Mouse (Mus musculus) neural tube, postnatal 0 days (tissue): Measurements from ENCODE around the gene Coa3. TPM values are rescaled to one million over a fixed set of nuclear protein-coding genes. Genes with fewer than 3 reads are reported as not detected.

Experiments
- polyA plus RNA-seq: library from polyadenylated mRNA; unstranded; fragments of >200 nt; fragmentation: Nextera tagmentation; extraction: Ambion mirVana; gene quantifications from 2 replicates; pipeline ENCODE4 v1.2.1, GENCODE M21; 2015

The Coa3 gene
- 229 and 252 TPM in 2 replicates for polyA plus RNA-seq

GRCm38 (mm10) chr11:101278223-101279192 lies at the start of gene Coa3, which contains the start of gene Cntd1:
Gene Coa3 (minus strand): TSS chr11:101279114.
Gene Cntd1 (plus strand): TSS chr11:101279012.

DNA sequence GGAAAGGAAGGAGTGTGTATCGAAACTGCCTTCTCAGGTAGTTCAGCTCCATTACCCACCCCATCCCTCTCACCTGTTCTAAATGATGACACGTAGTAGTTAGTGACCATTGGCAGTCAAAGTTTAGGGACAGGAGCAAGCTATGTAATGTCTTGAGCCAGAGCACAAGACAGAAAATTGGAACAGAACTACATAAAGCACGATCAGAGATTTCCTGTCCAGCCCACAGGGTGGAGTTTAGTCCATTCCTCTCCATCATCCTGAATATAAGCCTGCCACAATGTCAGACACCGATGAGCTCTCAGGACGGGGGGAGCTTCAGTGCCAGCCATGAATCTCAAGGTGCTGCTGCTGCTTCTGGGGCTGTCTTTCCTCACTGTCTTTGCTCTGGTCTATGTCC lies 45.8 kb upstream of the Coa3 start, which contains the start of gene Aoc2:
Aoc2 (plus strand) TSS at position 301 of the 400 bp plus-strand sequence.

DNA sequence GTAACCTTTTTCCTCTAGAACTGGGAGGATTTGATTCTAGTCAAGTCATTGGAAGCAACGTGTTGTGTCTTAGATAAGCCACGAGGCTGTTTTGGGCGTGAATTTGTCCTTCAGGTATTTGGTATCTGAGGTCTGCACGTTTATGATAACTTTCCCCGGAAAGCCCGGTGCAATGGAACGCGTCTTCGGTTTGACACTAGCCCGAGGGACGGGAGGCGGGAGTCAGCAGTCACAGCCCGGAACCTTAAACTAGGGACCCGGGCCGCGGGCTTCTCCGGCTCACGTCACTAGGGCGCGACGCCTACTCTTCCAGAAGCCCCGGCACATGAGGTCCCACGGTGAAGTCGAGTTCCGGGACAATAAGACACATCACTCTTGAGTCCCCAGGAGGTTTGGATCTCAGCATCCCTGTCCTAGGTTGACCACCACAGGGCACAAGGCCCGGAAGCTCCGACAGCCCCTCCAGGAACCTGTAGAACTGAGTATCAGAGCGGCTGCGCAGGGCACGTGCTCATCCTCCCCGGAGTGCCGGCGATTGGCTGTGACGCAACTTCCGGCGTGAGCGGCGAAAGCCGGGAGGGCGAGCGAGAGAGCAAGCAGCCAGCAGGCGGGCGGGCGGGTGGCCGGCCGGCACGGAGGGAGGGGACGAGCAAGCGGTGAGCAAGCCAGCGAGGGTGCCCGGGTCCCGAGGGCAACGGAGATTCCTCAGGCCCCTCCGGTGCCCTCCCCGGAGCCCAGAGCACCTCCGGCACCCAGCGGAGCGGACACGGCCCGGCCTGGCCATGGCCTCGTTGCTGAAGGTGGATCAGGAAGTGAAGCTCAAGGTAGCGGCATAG lies 37.0 kb upstream of the Coa3 start, which contains the start of gene Psme3:
Psme3 (plus strand) TSS at position 549 of the 836 bp plus-strand sequence.

GRCm38 (mm10) chr11:101302004-101302798 lies 23.3 kb upstream of the Coa3 start, which contains the start of gene Becn1:
Gene Becn1 (minus strand): TSS chr11:101302286.

GRCm38 (mm10) chr11:101259948-101260825 lies 18.7 kb downstream of the Coa3 start, which contains the start of gene Wnk4:
Gene Wnk4 (plus strand): TSS chr11:101260567.

GRCm38 (mm10) chr11:101253613-101254389 lies 25.1 kb downstream of the Coa3 start, which contains the start of gene Vps25:
Gene Vps25 (plus strand): TSS chr11:101253707.

GRCm38 (mm10) chr11:101245855-101246701 lies 32.8 kb downstream of the Coa3 start, which contains the start of gene Ramp2:
Gene Ramp2 (plus strand): TSS chr11:101246028.

Other genes with a start within 250 kb of the Coa3 start
- 12.8 and 12.9 TPM in 2 replicates for gene Naglu, start 209.1 kb downstream of the Coa3 start, polyA plus RNA-seq
- 0.18 and 0.28 TPM in 2 replicates for gene Hsd17b1, start 200.7 kb downstream of the Coa3 start, polyA plus RNA-seq
- 30.7 and 32.2 TPM in 2 replicates for gene Coasy, start 196.5 kb downstream of the Coa3 start, polyA plus RNA-seq
- gene Mlx, start 191.8 kb downstream of the Coa3 start, polyA plus RNA-seq: 66.4 and 68.3 TPM in 2 replicates
- gene Psmc3ip, start 183.7 kb downstream of the Coa3 start, polyA plus RNA-seq: 11.4 and 15.9 TPM in 2 replicates
- gene Retreg3, start 159.2 kb downstream of the Coa3 start, polyA plus RNA-seq: 21.0 and 22.1 TPM in 2 replicates
- 61.3 and 65.4 TPM in 2 replicates for gene Tubg1, start 159.2 kb downstream of the Coa3 start, polyA plus RNA-seq
- gene Tubg2, start 123.2 kb downstream of the Coa3 start, polyA plus RNA-seq: 62.5 and 67.4 TPM in 2 replicates
- gene Cntnap1, start 108.6 kb downstream of the Coa3 start, polyA plus RNA-seq: 13.6 and 14.3 TPM in 2 replicates
- gene Plekhh3, start 107.8 kb downstream of the Coa3 start, polyA plus RNA-seq: 7.9 and 10.5 TPM in 2 replicates
- 0.56 and 1.0 TPM in 2 replicates for gene Ccr10, start 103.7 kb downstream of the Coa3 start, polyA plus RNA-seq
- 21.5 and 25.4 TPM in 2 replicates for gene Ezh1, start 52.7 kb downstream of the Coa3 start, polyA plus RNA-seq
- 143 and 155 TPM in 2 replicates for gene Ramp2, start 33.1 kb downstream of the Coa3 start, polyA plus RNA-seq
- gene Vps25, start 25.4 kb downstream of the Coa3 start, polyA plus RNA-seq: 129 and 133 TPM in 2 replicates
- 5.9 and 6.4 TPM in 2 replicates for gene Wnk4, start 18.5 kb downstream of the Coa3 start, polyA plus RNA-seq
- 0.48 and 1.0 TPM in 2 replicates for gene Cntd1, start 102 bp downstream of the Coa3 start, polyA plus RNA-seq
- 131 and 140 TPM in 2 replicates for gene Becn1, start 23.2 kb upstream of the Coa3 start, polyA plus RNA-seq
- gene Psme3, start 37.1 kb upstream of the Coa3 start, polyA plus RNA-seq: 80.5 and 81.0 TPM in 2 replicates
- 0.46 and 0.64 TPM in 2 replicates for gene Aoc2, start 45.9 kb upstream of the Coa3 start, polyA plus RNA-seq
- gene Aoc3, start 51.5 kb upstream of the Coa3 start, polyA plus RNA-seq: 0.18 and 0.34 TPM in 2 replicates
- gene G6pc, start 88.4 kb upstream of the Coa3 start, polyA plus RNA-seq: not detected in 2 replicates
- 84.4 and 90.0 TPM in 2 replicates for gene Aarsd1, start 138.5 kb upstream of the Coa3 start, polyA plus RNA-seq
- 5.1 and 6.6 TPM in 2 replicates for gene Gm27029, start 145.7 kb upstream of the Coa3 start, polyA plus RNA-seq
- 22.4 and 24.5 TPM in 2 replicates for gene Rundc1, start 146.0 kb upstream of the Coa3 start, polyA plus RNA-seq
- gene Ptges3l, start 146.2 kb upstream of the Coa3 start, polyA plus RNA-seq: 4.1 and 4.5 TPM in 2 replicates
- 246 and 275 TPM in 2 replicates for gene Rpl27, start 163.2 kb upstream of the Coa3 start, polyA plus RNA-seq
- gene Ifi35, start 169.3 kb upstream of the Coa3 start, polyA plus RNA-seq: 6.7 and 8.5 TPM in 2 replicates
- gene Rnd2, start 185.9 kb upstream of the Coa3 start, polyA plus RNA-seq: 163 and 168 TPM in 2 replicates
- 103 and 115 TPM in 2 replicates for gene Vat1, start 187.1 kb upstream of the Coa3 start, polyA plus RNA-seq